10 mouse cellular contexts compared by ENCODE assay signal in genomic region chrX:158921424-158921823, GRCm38 (mm10).
DNase-seq lines count a peak whose midpoint lies in the region; ATAC-seq and TF ChIP-seq lines count a peak whose summit lies in the region.
"Had no signal": no experiment of that assay in that cellular context is flagged by ENCODE, and none has a peak within 500 bp of the region (broad histone marks: within the 10 kb centered on the region; RNA-seq: fewer than 3 reads in every experiment).

No protein-coding gene starts in this region.

- peak overlapping the region; percentile 41 for H3K4me2 ChIP-seq in forebrain, embryonic 14.5 days (ENCODE audit: low read length)
- H3K4me2 ChIP-seq in forebrain, embryonic 15.5 days (replicated peaks) = no peak overlapping the region
- H3K4me2 ChIP-seq in lung, embryonic 15.5 days = peak overlapping the region; percentile 29; the same call in 1 of the 2 replicates
- H3K4me2 ChIP-seq: intestine, embryonic 15.5 days had no signal

- no peak for ATAC-seq in forebrain, embryonic 14.5 days
- ATAC-seq in forebrain, embryonic 15.5 days (replicated peaks) = no peak
- no peak for ATAC-seq in lung, embryonic 15.5 days (ENCODE audit: borderline replicate concordance, extremely low read depth, low FRiP score, low TSS enrichment)
- ATAC-seq: intestine, embryonic 15.5 days had no signal

- TF ChIP-seq POLR2A in cerebellum, adult 2 months (IDR thresholded peaks at IDR 0.05; ENCODE audit: borderline replicate concordance, insufficient read depth, low read length) = no peak

- no peaks in the 10 kb centered on the region for H3K4me1 ChIP-seq in forebrain, embryonic 14.5 days (ENCODE audit: control insufficient read depth, insufficient read depth, low read length)
- peaks cover 7% of the 10 kb centered on the region; the same call in 1 of the 2 replicates for H3K4me1 ChIP-seq in forebrain, embryonic 15.5 days
- H3K4me1 ChIP-seq in lung, embryonic 15.5 days = no peaks in the 10 kb centered on the region
- peaks cover 7% of the 10 kb centered on the region; the same call in 1 of the 2 replicates for H3K4me1 ChIP-seq in cerebellum, adult 2 months (ENCODE audit: control insufficient read depth, insufficient read depth, low read length)
- H3K4me1 ChIP-seq: intestine, embryonic 15.5 days had no signal

- no peak for DNase-seq in forebrain, embryonic 14.5 days (ENCODE audit: low spot score)
- DNase-seq in lung, postnatal 14 days = no peak
- peak; percentile 61 to 78 for DNase-seq in cerebellum, adult 2 months
- peak; percentile 15 for DNase-seq in gastrocnemius, postnatal 10 days
- no peak for DNase-seq in layer of hippocampus, adult 8-10 months (ENCODE audit: low spot score in 2 of 2)
- DNase-seq in liver = no peak

- H3K36me3 ChIP-seq in forebrain, embryonic 14.5 days (ENCODE audit: control insufficient read depth, insufficient read depth, low read length) = no peaks in the 10 kb centered on the region
- no peaks in the 10 kb centered on the region for H3K36me3 ChIP-seq in forebrain, embryonic 15.5 days
- no peaks in the 10 kb centered on the region for H3K36me3 ChIP-seq in lung, embryonic 15.5 days
- H3K36me3 ChIP-seq: intestine, embryonic 15.5 days; midbrain, embryonic 12.5 days had no signal

- H3K27me3 ChIP-seq in forebrain, embryonic 14.5 days (replicated peaks; ENCODE audit: control insufficient read depth, insufficient read depth, low read length) = no peaks in the 10 kb centered on the region
- no peaks in the 10 kb centered on the region for H3K27me3 ChIP-seq in forebrain, embryonic 15.5 days
- peaks cover 8% of the 10 kb centered on the region for H3K27me3 ChIP-seq in lung, embryonic 15.5 days
- H3K27me3 ChIP-seq in cerebellum, adult 2 months (ENCODE audit: control insufficient read depth, insufficient read depth, low read length) = no peaks in the 10 kb centered on the region

- no peak overlapping the region for H3K4me3 ChIP-seq in forebrain, embryonic 14.5 days (ENCODE audit: low read depth, low read length)
- H3K4me3 ChIP-seq in forebrain, embryonic 15.5 days = no peak overlapping the region
- no peak overlapping the region for H3K4me3 ChIP-seq in lung, embryonic 15.5 days
- H3K4me3 ChIP-seq in cerebellum, adult 2 months (replicated peaks; ENCODE audit: insufficient read depth, low read depth, low read length) = no peak overlapping the region
- H3K4me3 ChIP-seq: intestine, embryonic 15.5 days; midbrain, embryonic 12.5 days had no signal

- H3K9me3 ChIP-seq in forebrain, embryonic 14.5 days (replicated peaks; ENCODE audit: control insufficient read depth, low read length) = no peaks in the 10 kb centered on the region
- no peaks in the 10 kb centered on the region for H3K9me3 ChIP-seq in forebrain, embryonic 15.5 days
- no peaks in the 10 kb centered on the region for H3K9me3 ChIP-seq in lung, embryonic 15.5 days
- H3K9me3 ChIP-seq: intestine, embryonic 15.5 days; midbrain, embryonic 12.5 days had no signal

- no peak overlapping the region for H3K9ac ChIP-seq in forebrain, embryonic 14.5 days (ENCODE audit: low read length)
- no peak overlapping the region for H3K9ac ChIP-seq in forebrain, embryonic 15.5 days (replicated peaks)
- H3K9ac ChIP-seq in lung, embryonic 15.5 days = no peak overlapping the region
- H3K9ac ChIP-seq: intestine, embryonic 15.5 days; midbrain, embryonic 12.5 days had no signal

- WGBS in forebrain, embryonic 14.5 days = 56% methylated on average over 5 of the region's 5 CpGs
- WGBS in forebrain, embryonic 15.5 days = 42% methylated on average over 5 of the region's 5 CpGs
- 42% methylated on average over 5 of the region's 5 CpGs for WGBS in lung, embryonic 15.5 days
- 13% methylated on average over 5 of the region's 5 CpGs for WGBS in cerebellum, adult 2 months

- no peak overlapping the region for H3K27ac ChIP-seq in forebrain, embryonic 14.5 days (ENCODE audit: low read depth, low read length)
- H3K27ac ChIP-seq in forebrain, embryonic 15.5 days (replicated peaks) = no peak overlapping the region
- H3K27ac ChIP-seq in lung, embryonic 15.5 days = no peak overlapping the region
- peak overlapping the region; percentile 91 for H3K27ac ChIP-seq in cerebellum, adult 2 months (ENCODE audit: insufficient read depth, low read length)
- H3K27ac ChIP-seq: intestine, embryonic 15.5 days; midbrain, embryonic 12.5 days had no signal

- TF ChIP-seq CTCF in cerebellum, adult 2 months (IDR thresholded peaks at IDR 0.05; ENCODE audit: borderline replicate concordance, insufficient read depth, low read depth, low read length) = no peak

Comparison
In these comparisons a context has a peak if more than half of its experiments do, and no peak if none do; other contexts are left out.
1. DNase-seq: peak in cerebellum, adult 2 months (2 of 2) and gastrocnemius, postnatal 10 days (single experiment); none in forebrain, embryonic 14.5 days (single experiment), lung, postnatal 14 days (single experiment), layer of hippocampus, adult 8-10 months (0 of 2) and liver (single experiment).